Mouse (Mus musculus) lung, embryonic 15.5 days (tissue): ENCODE measurements at regions not wholly inside any gene's neighbourhood (a gene's known extent, or its start where the extent isn't known, plus 50 kb on each side); places are given as distances from the start of the nearest gene placed in this dataset.

ENCODE experiments used
- ATAC-seq: fragments of 200-750 bp; cut with Nextera tagmentation; 2 replicates; pipeline ENCODE4 v1.8.0; 2017; ENCODE audit warnings: moderate number of reproducible peaks, borderline replicate concordance; ENCODE audit not compliant: low FRiP score, low TSS enrichment; ENCODE audit errors: extremely low read depth
- H3K27ac ChIP-seq: fragments of 300-500 bp; sonication (generic); 2 replicates; pipeline ENCODE4 v1.5.1; 2015; ENCODE audit warnings: moderate library complexity, mild to moderate bottlenecking, inconsistent platforms
- H3K27me3 ChIP-seq: fragments of 300-500 bp; sonication (generic); 2 replicates; pipeline ENCODE4 v1.6.1; 2015; ENCODE audit warnings: inconsistent platforms
- H3K36me3 ChIP-seq: fragments of 300-500 bp; sonication (generic); 2 replicates; pipeline ENCODE4 v1.6.1; 2015; ENCODE audit warnings: inconsistent platforms
- H3K4me1 ChIP-seq: fragments of 300-500 bp; sonication (generic); 2 replicates; pipeline ENCODE4 v1.6.1; 2015; ENCODE audit warnings: inconsistent platforms
- H3K4me2 ChIP-seq: fragments of 300-500 bp; sonication (generic); 2 replicates; pipeline ENCODE4 v1.6.1; 2015; ENCODE audit warnings: inconsistent platforms, mild to moderate bottlenecking, moderate library complexity
- H3K4me3 ChIP-seq: fragments of 300-500 bp; sonication (generic); 2 replicates; pipeline ENCODE4 v1.5.1; 2015; ENCODE audit warnings: mild to moderate bottlenecking, inconsistent platforms
- H3K9ac ChIP-seq: fragments of 300-500 bp; sonication (generic); 2 replicates; pipeline ENCODE4 v1.6.1; 2015; ENCODE audit warnings: inconsistent platforms
- H3K9me3 ChIP-seq: fragments of 300-500 bp; sonication (generic); 2 replicates; pipeline ENCODE4 v1.6.1; 2016; ENCODE audit warnings: inconsistent platforms
- WGBS: fragments of 180-500 bp; shearing (Covaris S2); methylation state at CpG from one replicate; pipeline ENCODE4 v1.1.7; 2015; 5-methylcytosine and 5-hydroxymethylcytosine counted together

DNA sequence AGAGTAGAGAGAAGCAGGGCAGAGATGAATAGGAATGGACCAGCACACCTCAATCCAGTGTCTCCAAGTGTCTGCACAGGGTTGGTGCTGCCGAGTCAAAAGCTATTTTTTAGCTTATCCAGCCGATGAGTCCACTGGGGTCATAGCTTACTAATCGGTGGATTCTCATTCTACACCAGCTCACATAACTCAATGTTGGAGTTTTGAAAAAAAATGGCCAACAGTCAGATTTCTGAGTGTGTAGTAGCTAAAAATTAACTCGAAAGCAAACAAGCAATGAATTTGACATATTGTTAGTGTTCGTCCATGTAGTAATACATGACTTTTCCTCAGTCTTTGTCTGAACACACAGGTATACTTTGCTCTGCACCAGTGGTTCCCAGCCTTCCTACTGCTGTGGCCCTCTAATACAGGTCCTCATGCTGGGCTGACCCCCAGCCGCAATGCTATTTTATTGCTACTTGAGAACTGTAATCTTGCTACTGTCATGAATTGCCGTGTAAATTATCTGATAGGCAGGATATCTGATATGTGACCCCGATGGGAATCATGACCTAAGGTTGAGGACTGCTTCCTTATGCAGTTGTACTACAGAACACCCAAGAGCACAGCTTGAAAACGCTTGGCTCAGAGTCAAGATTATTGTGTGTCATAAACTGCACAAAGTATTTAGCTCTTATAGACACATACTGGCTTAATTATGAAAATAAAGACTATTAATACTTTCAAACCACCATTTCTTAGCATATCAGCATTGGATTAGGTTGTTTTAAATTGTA lies 621.1 kb upstream of the Sall1 start:
- no peak overlapping the region for H3K27ac ChIP-seq
- no peaks in the 10 kb centered on the region for H3K9me3 ChIP-seq
- H3K9ac ChIP-seq = no peak overlapping the region
- H3K4me1 ChIP-seq = no peaks in the 10 kb centered on the region
- no peak overlapping the region for H3K4me2 ChIP-seq
- H3K4me3 ChIP-seq = no peak overlapping the region
- 62% methylated on average over 9 of the region's 9 CpGs for WGBS
- no peak for ATAC-seq
- H3K27me3 ChIP-seq = no peaks in the 10 kb centered on the region
- H3K36me3 ChIP-seq = no peaks in the 10 kb centered on the region

- H3K9ac ChIP-seq = no peak overlapping the region
- no peaks in the 10 kb centered on the region for H3K36me3 ChIP-seq
- no peaks in the 10 kb centered on the region for H3K4me1 ChIP-seq
- no peak; the same call in 1 of the 2 replicates for ATAC-seq
- no peaks in the 10 kb centered on the region for H3K9me3 ChIP-seq
- H3K27ac ChIP-seq = no peak overlapping the region
- H3K27me3 ChIP-seq = no peaks in the 10 kb centered on the region
- no peak overlapping the region for H3K4me3 ChIP-seq
- WGBS = 39% methylated on average over 10 of the region's 10 CpGs
- H3K4me2 ChIP-seq = no peak overlapping the region
Measured at GRCm38 (mm10) chr8:89663859-89664258, 619.9 kb upstream of the Sall1 start.

- WGBS = 22% methylated on average over 14 of the region's 14 CpGs
Measured at GRCm38 (mm10) chr8:89658998-89659944, 615.3 kb upstream of the Sall1 start.

GRCm38 (mm10) chr8:89655369-89655768 lies 611.4 kb upstream of the Sall1 start:
- no peak overlapping the region for H3K4me3 ChIP-seq
- ATAC-seq = no peak
- no peak overlapping the region for H3K9ac ChIP-seq

More at GRCm38 (mm10) chr8:89658998-89659944, 615.3 kb upstream of the Sall1 start:
- no peak overlapping the region for H3K9ac ChIP-seq
- no peaks in the 10 kb centered on the region for H3K4me1 ChIP-seq
- no peak for ATAC-seq
- H3K9me3 ChIP-seq = no peaks in the 10 kb centered on the region
- no peak overlapping the region for H3K4me3 ChIP-seq
- H3K27me3 ChIP-seq = no peaks in the 10 kb centered on the region
- no peak overlapping the region for H3K27ac ChIP-seq
- no peaks in the 10 kb centered on the region for H3K36me3 ChIP-seq
- H3K4me2 ChIP-seq = no peak overlapping the region

GRCm38 (mm10) chr8:89649207-89649890 lies 605.4 kb upstream of the Sall1 start:
- Histone ChIP-seq H3K9me3 (no peaks in the 10 kb centered on the region), H3K36me3 (no peaks in the 10 kb centered on the region), H3K4me3 (no peak overlapping the region), H3K4me2 (no peak overlapping the region), H3K27me3 (no peaks in the 10 kb centered on the region), H3K27ac (no peak overlapping the region), H3K4me1 (no peaks in the 10 kb centered on the region), H3K9ac (no peak overlapping the region)
- no peak for ATAC-seq
- WGBS = 40% methylated on average over 5 of the region's 5 CpGs

More at GRCm38 (mm10) chr8:89655369-89655768, 611.4 kb upstream of the Sall1 start:
- 76% methylated on average over 14 of the region's 14 CpGs for WGBS
- H3K4me1 ChIP-seq = no peaks in the 10 kb centered on the region
- no peaks in the 10 kb centered on the region for H3K27me3 ChIP-seq
- H3K36me3 ChIP-seq = no peaks in the 10 kb centered on the region
- no peak overlapping the region for H3K4me2 ChIP-seq
- no peaks in the 10 kb centered on the region for H3K9me3 ChIP-seq
- no peak overlapping the region for H3K27ac ChIP-seq

GRCm38 (mm10) chr8:89646946-89647345 lies 603.0 kb upstream of the Sall1 start:
- H3K27ac ChIP-seq = no peak overlapping the region
- H3K9ac ChIP-seq = no peak overlapping the region
- no peaks in the 10 kb centered on the region for H3K9me3 ChIP-seq
- WGBS = 84% methylated on average over 5 of the region's 5 CpGs
- no peak overlapping the region for H3K4me2 ChIP-seq
- H3K27me3 ChIP-seq = no peaks in the 10 kb centered on the region
- no peaks in the 10 kb centered on the region for H3K36me3 ChIP-seq
- no peak overlapping the region for H3K4me3 ChIP-seq
- no peak for ATAC-seq
- no peaks in the 10 kb centered on the region for H3K4me1 ChIP-seq

DNA sequence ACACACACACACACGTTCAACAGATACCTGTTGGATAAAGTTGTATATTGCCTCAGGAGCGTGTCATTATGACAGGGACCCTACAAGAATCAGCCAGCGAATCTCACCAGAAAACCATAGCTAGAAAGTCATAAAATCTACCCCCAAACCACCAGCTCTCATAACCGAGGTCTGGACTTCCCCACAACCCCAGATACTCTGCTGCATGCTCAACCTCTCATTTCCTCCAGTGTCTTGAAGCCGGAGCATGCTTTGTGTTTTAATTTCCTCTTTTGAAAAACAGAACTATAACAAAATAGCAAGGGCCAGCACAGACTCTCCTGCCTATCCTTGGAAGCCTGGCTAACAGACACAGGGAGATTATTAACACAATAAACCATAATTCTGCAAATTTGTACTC lies 597.4 kb upstream of the Sall1 start:
- H3K9ac ChIP-seq = no peak overlapping the region
- H3K4me1 ChIP-seq = no peaks in the 10 kb centered on the region
- no peaks in the 10 kb centered on the region for H3K9me3 ChIP-seq
- H3K36me3 ChIP-seq = no peaks in the 10 kb centered on the region
- ATAC-seq = no peak
- no peak overlapping the region for H3K4me2 ChIP-seq
- no peak overlapping the region for H3K27ac ChIP-seq
- WGBS = 71% methylated on average over 5 of the region's 5 CpGs
- no peaks in the 10 kb centered on the region for H3K27me3 ChIP-seq
- H3K4me3 ChIP-seq = no peak overlapping the region

DNA sequence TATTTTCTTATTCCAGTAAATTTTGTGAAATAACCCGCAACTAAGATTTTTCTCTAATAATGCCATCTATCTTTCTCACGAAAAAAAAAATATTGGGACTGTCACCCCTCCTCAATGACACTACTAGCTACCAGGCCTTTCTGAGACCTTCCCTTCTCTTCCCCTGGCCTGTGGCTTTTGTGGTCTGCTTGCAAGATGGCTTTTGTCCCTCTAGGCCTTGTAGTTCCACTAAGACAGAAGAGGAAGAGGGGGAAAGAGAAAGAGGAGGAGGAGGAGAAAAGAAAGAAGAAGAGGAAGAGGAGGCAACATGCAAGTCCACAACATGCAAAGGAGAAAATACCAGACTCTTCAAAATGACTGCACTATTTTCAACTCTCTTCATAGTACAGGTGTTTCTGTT lies 590.9 kb upstream of the Sall1 start:
- H3K27me3 ChIP-seq = no peaks in the 10 kb centered on the region
- WGBS = 98% methylated on average over 2 of the region's 2 CpGs

DNA sequence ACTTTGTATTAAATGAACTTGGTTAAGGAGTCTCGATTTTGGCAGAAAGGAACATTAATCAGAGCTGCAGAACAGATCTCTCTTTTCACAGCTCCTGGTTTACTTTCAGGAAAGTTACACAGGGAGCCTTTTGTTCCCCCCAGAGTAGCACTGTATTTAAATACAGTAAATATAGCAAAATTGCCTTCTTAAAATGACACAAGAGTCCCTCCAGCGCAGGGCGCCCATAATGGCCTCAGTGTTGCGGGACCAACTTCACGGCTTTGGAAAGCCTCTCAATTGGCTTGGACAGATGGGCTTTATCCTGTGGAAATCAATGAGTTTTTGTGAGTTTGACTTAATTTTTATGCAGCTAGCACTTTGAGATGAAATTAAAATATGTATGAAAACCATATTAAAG lies 588.3 kb upstream of the Sall1 start:
- no peak overlapping the region for H3K27ac ChIP-seq
- no peaks in the 10 kb centered on the region for H3K27me3 ChIP-seq
- H3K4me3 ChIP-seq = no peak overlapping the region
- WGBS = 56% methylated on average over 5 of the region's 5 CpGs
- no peaks in the 10 kb centered on the region for H3K4me1 ChIP-seq
- ATAC-seq = no peak
- H3K4me2 ChIP-seq = no peak overlapping the region
- no peaks in the 10 kb centered on the region for H3K9me3 ChIP-seq
- H3K9ac ChIP-seq = no peak overlapping the region
- H3K36me3 ChIP-seq = no peaks in the 10 kb centered on the region

More for the DNA sequence above, 590.9 kb upstream of the Sall1 start:
- no peaks in the 10 kb centered on the region for H3K4me1 ChIP-seq
- no peaks in the 10 kb centered on the region for H3K36me3 ChIP-seq
- no peak overlapping the region for H3K4me2 ChIP-seq
- H3K4me3 ChIP-seq = no peak overlapping the region
- H3K9ac ChIP-seq = no peak overlapping the region
- ATAC-seq = no peak
- H3K27ac ChIP-seq = no peak overlapping the region
- H3K9me3 ChIP-seq = no peaks in the 10 kb centered on the region

DNA sequence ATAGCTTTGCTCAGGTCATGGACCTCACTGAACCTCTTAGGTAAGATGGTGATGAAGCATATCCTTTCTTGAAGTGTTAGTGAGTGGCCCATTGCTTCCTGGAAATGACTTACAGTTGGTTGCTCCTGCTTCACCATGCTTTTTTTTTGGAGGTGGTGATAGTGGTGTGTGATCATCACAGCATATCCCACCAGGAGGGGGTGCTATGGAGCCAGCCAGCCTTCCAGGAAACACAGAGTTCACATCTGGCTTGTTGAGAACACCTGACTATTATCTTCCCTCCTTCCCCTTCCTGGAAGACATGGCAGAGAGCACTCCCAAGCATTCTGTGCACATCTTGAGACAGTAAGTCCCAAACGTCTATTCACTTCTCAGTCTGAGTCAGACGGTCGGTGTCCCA lies 586.6 kb upstream of the Sall1 start:
- Histone ChIP-seq H3K4me2 (no peak overlapping the region), H3K27me3 (no peaks in the 10 kb centered on the region), H3K9ac (no peak overlapping the region), H3K4me3 (no peak overlapping the region), H3K9me3 (no peaks in the 10 kb centered on the region), H3K27ac (no peak overlapping the region), H3K36me3 (no peaks in the 10 kb centered on the region), H3K4me1 (no peaks in the 10 kb centered on the region)
- WGBS = 74% methylated on average over 3 of the region's 3 CpGs
- no peak for ATAC-seq

DNA sequence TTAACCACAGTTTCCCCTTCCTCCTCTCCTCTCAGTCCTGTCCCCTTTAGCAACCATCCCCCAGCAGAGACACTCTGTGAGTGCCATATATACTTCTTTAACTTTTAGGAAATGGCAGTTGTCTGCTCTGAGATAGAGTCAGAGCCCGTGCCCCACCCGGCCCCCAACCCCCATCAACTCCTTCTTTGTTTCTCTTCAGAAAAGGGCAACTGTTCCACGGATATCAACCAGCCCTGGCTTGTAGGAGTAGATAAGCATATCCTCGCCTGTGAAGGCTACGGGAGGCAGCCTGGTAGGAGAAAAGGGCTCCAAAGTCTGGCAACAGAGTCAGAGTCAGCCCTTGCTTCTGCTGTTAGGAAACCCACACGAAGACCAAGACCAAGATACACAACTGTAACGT lies 574.1 kb upstream of the Sall1 start:
- WGBS = 68% methylated on average over 7 of the region's 7 CpGs
- no peak for ATAC-seq
- no peak overlapping the region for H3K4me2 ChIP-seq

More for the DNA sequence above, 574.1 kb upstream of the Sall1 start:
- H3K27me3 ChIP-seq = no peaks in the 10 kb centered on the region
- H3K27ac ChIP-seq = no peak overlapping the region
- H3K36me3 ChIP-seq = no peaks in the 10 kb centered on the region
- H3K4me3 ChIP-seq = no peak overlapping the region
- H3K9ac ChIP-seq = no peak overlapping the region
- no peaks in the 10 kb centered on the region for H3K9me3 ChIP-seq
- no peaks in the 10 kb centered on the region for H3K4me1 ChIP-seq
